Mouse (Mus musculus) heart, adult 18-20 months (tissue): Measurements from ENCODE around the gene Prf1. TPM values are rescaled to one million over a fixed set of nuclear protein-coding genes. Genes with fewer than 3 reads are reported as not detected.

Experiments
- DNase-seq, 2 experiments: peaks; one replicate each; pipeline ENCODE4 v3.0.0; 2021 to 2022; ENCODE audit warnings: mixed read lengths in 1 of 2
- total RNA-seq, 2 experiments: library from RNA; stranded (reverse); gene quantifications; 2 replicates each; pipeline ENCODE4 v1.2.3; 2021

The Prf1 gene
- total RNA-seq, 2 experiments from 2014 or later, result 0.40 to 0.59 TPM

- DNase-seq, result peak in 1 of 2 experiments; percentile 53
Observed at GRCm38 (mm10) chr10:61290016-61290415, 7.6 kb upstream of the Prf1 start.

GRCm38 (mm10) chr10:61290479-61290878, 7.2 kb upstream of the Prf1 start:
- DNase-seq, result no peak

GRCm38 (mm10) chr10:61294242-61294641, 3.4 kb upstream of the Prf1 start:
- DNase-seq, result peak in 1 of 2 experiments; percentile 30

- DNase-seq, result no peak
Observed at GRCm38 (mm10) chr10:61296713-61297445, 754 bp upstream of the Prf1 start.

- DNase-seq, result no peak
Observed at GRCm38 (mm10) chr10:61300996-61301395, 3.4 kb downstream of the Prf1 start.

- DNase-seq, result no peak
Observed at GRCm38 (mm10) chr10:61304046-61304445, 6.4 kb downstream of the Prf1 start.

GRCm38 (mm10) chr10:61305928-61306590, 8.4 kb downstream of the Prf1 start:
- no peak for DNase-seq

GRCm38 (mm10) chr10:61308706-61309320, 11.2 kb downstream of the Prf1 start:
- DNase-seq, result peak; percentile 29 to 42

GRCm38 (mm10) chr10:61312159-61312558, 14.5 kb downstream of the Prf1 start:
- DNase-seq, result peak in 1 of 2 experiments; percentile 27

GRCm38 (mm10) chr10:61312754-61313153, 15.1 kb downstream of the Prf1 start:
- no peak for DNase-seq

GRCm38 (mm10) chr10:61313750-61314149, 16.1 kb downstream of the Prf1 start:
- peak in 1 of 2 experiments; percentile 45 for DNase-seq

- DNase-seq, result no peak
Observed at GRCm38 (mm10) chr10:61315324-61315880, 17.8 kb downstream of the Prf1 start.

GRCm38 (mm10) chr10:61318527-61318926, 20.9 kb downstream of the Prf1 start:
- DNase-seq, result no peak

GRCm38 (mm10) chr10:61324717-61325116, 27.1 kb downstream of the Prf1 start:
- peak; percentile 69 to 73 for DNase-seq

- DNase-seq, result no peak
Observed at GRCm38 (mm10) chr10:61325782-61326328, 28.2 kb downstream of the Prf1 start.

- no peak for DNase-seq
Observed at GRCm38 (mm10) chr10:61327545-61327944, 29.9 kb downstream of the Prf1 start.

- DNase-seq, result peak in 1 of 2 experiments; percentile 49
Observed at GRCm38 (mm10) chr10:61328927-61329326, 31.3 kb downstream of the Prf1 start.

GRCm38 (mm10) chr10:61331046-61331445, 33.4 kb downstream of the Prf1 start:
- DNase-seq, result peak; percentile 59 to 76

GRCm38 (mm10) chr10:61334545-61334944, 36.9 kb downstream of the Prf1 start:
- DNase-seq, result no peak

GRCm38 (mm10) chr10:61336137-61336536, 38.5 kb downstream of the Prf1 start:
- DNase-seq, result peak; percentile 67 to 92

GRCm38 (mm10) chr10:61336592-61336991, 39.0 kb downstream of the Prf1 start:
- no peak for DNase-seq

- no peak for DNase-seq
Observed at GRCm38 (mm10) chr10:61337665-61338064, 40.0 kb downstream of the Prf1 start.
